Mouse (Mus musculus): ENCODE results near the gene Gm45213. TPM values are rescaled to one million over a fixed set of nuclear protein-coding genes. Genes with fewer than 3 reads are reported as not detected.

Gene Gm45213
- total and polyA plus RNA-seq, 2 experiments: not detected

DNA sequence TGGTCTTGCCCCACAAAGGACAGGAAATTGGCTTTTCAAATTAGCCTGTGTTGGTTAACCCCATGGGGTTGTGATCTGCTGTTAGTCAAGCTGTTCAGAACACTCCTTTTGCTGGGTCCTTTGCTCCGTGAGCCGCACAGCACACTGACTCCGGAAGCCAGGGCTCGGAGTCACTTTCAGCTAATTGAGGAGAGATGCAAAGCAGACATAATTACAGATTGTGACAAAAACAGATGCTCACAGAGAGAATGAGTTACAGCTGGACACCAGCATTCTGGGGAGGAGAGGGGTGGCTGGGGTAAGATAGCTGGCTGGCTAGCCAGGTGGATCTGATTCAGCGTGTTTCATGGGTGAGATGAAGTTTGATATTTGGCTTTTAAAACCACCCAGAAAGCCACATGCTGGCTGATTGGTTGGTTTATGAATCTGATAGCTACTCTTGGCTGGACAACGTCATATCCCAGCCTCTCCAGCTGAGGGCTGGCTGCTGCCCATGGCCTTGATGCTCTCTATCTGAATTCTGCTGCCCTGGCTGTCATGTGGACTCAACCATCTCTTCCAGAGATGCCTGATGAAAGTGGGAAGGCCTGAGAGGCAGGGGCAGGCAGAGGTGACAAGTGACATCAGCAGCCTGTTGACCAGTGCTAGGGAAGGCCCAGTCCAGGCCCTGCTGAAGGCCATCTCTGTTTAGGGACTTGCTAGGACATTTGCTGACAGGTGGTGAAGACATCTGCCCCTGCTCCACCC, 14.5 kb upstream of the Gm45213 start:
- Histone ChIP-seq H3K36me3 (ENCODE audit: control insufficient read depth, insufficient read depth, low read length) (peaks cover 18% of the 10 kb centered on the region; the same call in 1 of the 2 replicates), H3K79me2 (ENCODE audit: control insufficient read depth, insufficient read depth, low read length) (no peaks in the 10 kb centered on the region), H3K27me3 (ENCODE audit: control insufficient read depth, insufficient read depth, low read length) (no peaks in the 10 kb centered on the region), H3K4me1 (ENCODE audit: control insufficient read depth, insufficient read depth, low read length) (no peaks in the 10 kb centered on the region), H3K9ac (ENCODE audit: low read depth, low read length) (no peak overlapping the region), H3K4me3 (ENCODE audit: insufficient read depth, low read depth, low read length) (no peak overlapping the region), H3K27ac (replicated peaks; ENCODE audit: insufficient read depth, low read depth, low read length) (no peak overlapping the region)
- WGBS: 86% methylated on average over 6 of the region's 6 CpGs
- DNase-seq (ENCODE audit: extremely low read depth, low read depth, low spot score): no peak
- no peak for TF ChIP-seq CTCF (IDR thresholded peaks at IDR 0.05; ENCODE audit: low read depth, low read length)
- no peak for TF ChIP-seq POLR2A (IDR thresholded peaks at IDR 0.05; ENCODE audit: extremely low read depth, insufficient read depth, low read length)

DNA sequence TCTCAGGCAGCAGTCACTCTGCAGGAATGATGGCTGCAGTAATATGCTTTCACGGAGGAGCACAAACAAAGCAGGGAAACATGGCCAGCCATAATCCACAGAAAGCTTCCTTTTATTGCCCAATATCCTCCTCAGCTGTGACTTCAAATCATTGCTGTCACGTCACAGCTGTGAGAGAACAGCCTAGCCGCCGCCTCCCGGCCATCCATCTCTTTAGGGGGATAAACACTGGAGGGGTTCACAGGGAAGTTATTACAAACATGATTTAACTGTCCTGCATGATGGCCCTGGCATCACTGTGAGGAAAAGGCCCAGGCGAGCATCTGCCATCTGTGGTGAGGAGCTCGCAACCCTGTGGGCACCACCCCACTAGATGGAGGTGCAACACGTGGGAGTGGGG, 6.6 kb upstream of the Gm45213 start:
- Histone ChIP-seq H3K4me1 (ENCODE audit: control insufficient read depth, insufficient read depth, low read length) (no peaks in the 10 kb centered on the region), H3K27me3 (ENCODE audit: control insufficient read depth, insufficient read depth, low read length) (no peaks in the 10 kb centered on the region), H3K36me3 (ENCODE audit: control insufficient read depth, insufficient read depth, low read length) (peaks cover 13% of the 10 kb centered on the region; the same call in 1 of the 2 replicates), H3K4me3 (ENCODE audit: insufficient read depth, low read depth, low read length) (no peak overlapping the region), H3K79me2 (ENCODE audit: control insufficient read depth, insufficient read depth, low read length) (no peaks in the 10 kb centered on the region), H3K27ac (replicated peaks; ENCODE audit: insufficient read depth, low read depth, low read length) (no peak overlapping the region), H3K9ac (ENCODE audit: low read depth, low read length) (no peak overlapping the region)
- 83% methylated on average over 8 of the region's 8 CpGs for WGBS
- TF ChIP-seq POLR2A (IDR thresholded peaks at IDR 0.05; ENCODE audit: extremely low read depth, insufficient read depth, low read length) (no peak), CTCF (IDR thresholded peaks at IDR 0.05; ENCODE audit: low read depth, low read length) (no peak)
- DNase-seq (ENCODE audit: extremely low read depth, low read depth, low spot score): no peak

DNA sequence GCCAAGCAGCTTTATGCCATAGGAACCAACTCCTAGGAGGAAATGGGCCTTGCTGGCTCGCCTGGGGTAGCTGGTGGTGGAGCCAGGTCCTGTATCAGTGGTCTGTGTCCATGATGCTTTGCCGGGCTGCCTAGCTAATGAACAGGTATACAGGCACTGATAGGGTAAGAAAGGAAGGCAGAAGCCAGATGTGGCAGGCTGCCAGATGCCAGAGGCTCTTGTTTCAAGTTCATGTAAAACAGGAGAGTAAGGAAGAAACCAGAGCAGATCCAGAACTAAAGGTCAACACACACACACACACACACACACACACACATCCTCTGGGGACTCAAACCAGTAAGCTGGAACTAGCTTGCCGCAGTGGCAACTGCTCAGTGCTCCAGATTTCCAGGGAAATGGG, 5.1 kb upstream of the Gm45213 start:
- no peak for DNase-seq (ENCODE audit: extremely low read depth, low read depth, low spot score)
- H3K79me2 ChIP-seq (ENCODE audit: control insufficient read depth, insufficient read depth, low read length): no peaks in the 10 kb centered on the region
- H3K4me3 ChIP-seq (ENCODE audit: insufficient read depth, low read depth, low read length): no peak overlapping the region
- no peaks in the 10 kb centered on the region for H3K27me3 ChIP-seq (ENCODE audit: control insufficient read depth, insufficient read depth, low read length)
- no peak overlapping the region for H3K9ac ChIP-seq (ENCODE audit: low read depth, low read length)
- H3K4me1 ChIP-seq (ENCODE audit: control insufficient read depth, insufficient read depth, low read length): no peaks in the 10 kb centered on the region
- WGBS: 85% methylated on average over 3 of the region's 3 CpGs
- TF ChIP-seq CTCF (IDR thresholded peaks at IDR 0.05; ENCODE audit: low read depth, low read length) (no peak), POLR2A (IDR thresholded peaks at IDR 0.05; ENCODE audit: extremely low read depth, insufficient read depth, low read length) (no peak)
- H3K27ac ChIP-seq (replicated peaks; ENCODE audit: insufficient read depth, low read depth, low read length): no peak overlapping the region
- peaks cover 13% of the 10 kb centered on the region for H3K36me3 ChIP-seq (ENCODE audit: control insufficient read depth, insufficient read depth, low read length)

DNA sequence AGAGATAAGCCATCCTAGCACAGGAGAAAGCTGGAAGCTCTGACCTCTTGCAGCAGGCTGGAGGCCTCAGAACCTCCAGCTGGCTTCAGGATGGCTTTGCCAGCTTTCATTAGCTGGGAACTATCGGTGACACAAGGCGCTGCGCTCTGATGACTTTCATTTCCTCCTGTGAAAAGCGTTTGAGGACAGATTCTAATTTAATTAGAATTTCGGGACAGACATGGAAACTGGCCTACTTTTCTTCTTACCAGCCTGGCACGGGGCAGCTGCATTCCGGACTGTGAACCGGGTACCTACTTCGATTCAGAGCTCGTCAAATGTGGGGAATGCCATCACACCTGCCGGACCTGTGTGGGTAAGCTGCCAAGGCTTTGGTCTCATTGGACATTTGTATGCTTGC, 4.7 kb upstream of the Gm45213 start:
- Histone ChIP-seq H3K27ac (replicated peaks; ENCODE audit: insufficient read depth, low read depth, low read length) (no peak overlapping the region), H3K4me1 (ENCODE audit: control insufficient read depth, insufficient read depth, low read length) (no peaks in the 10 kb centered on the region), H3K36me3 (ENCODE audit: control insufficient read depth, insufficient read depth, low read length) (peaks cover 13% of the 10 kb centered on the region), H3K9ac (ENCODE audit: low read depth, low read length) (no peak overlapping the region), H3K79me2 (ENCODE audit: control insufficient read depth, insufficient read depth, low read length) (no peaks in the 10 kb centered on the region), H3K4me3 (ENCODE audit: insufficient read depth, low read depth, low read length) (no peak overlapping the region), H3K27me3 (ENCODE audit: control insufficient read depth, insufficient read depth, low read length) (no peaks in the 10 kb centered on the region)
- no peak for TF ChIP-seq CTCF (IDR thresholded peaks at IDR 0.05; ENCODE audit: low read depth, low read length)
- no peak for TF ChIP-seq POLR2A (IDR thresholded peaks at IDR 0.05; ENCODE audit: extremely low read depth, insufficient read depth, low read length)
- no peak for DNase-seq (ENCODE audit: extremely low read depth, low read depth, low spot score)
- 87% methylated on average over 11 of the region's 11 CpGs for WGBS

DNA sequence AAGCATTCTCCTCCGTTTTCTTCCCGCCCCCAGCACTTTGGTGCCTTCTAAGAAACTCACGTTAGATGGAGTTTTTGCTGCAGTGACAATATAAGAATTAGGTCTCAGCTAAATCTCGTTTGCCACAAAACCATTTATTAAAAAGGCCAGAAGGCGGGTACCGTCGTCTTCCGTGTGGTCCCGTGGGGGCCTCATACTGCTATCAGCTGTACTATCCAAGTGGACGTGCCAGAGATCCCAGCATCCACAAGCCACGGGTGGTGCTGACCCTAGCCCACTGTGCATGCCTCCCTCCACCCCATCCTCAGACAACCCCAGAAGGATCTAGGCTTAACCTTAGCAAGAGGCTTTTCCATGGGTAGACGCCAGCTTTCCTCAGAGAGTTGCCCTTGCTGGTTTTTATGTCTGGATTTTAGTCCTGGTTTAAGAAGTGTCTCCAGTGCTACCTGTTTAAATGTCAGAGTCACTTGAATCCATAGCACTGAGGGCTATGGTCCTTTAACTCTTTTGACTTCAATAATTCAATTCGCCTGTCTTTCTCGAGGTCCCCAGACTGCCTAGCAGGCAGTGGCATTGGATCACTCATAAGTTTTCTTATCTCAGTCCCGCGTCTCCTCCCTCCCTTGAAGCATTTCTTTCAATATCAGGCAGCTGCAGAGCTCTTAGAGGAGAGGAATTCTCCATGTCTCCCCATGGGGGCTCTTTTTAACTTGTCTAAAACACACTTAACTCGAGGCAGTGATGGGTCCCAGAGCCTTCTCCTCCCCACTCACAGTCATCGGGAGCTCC, 3.2 kb upstream of the Gm45213 start:
- Histone ChIP-seq H3K4me3 (ENCODE audit: insufficient read depth, low read depth, low read length) (no peak overlapping the region), H3K4me1 (ENCODE audit: control insufficient read depth, insufficient read depth, low read length) (no peaks in the 10 kb centered on the region), H3K27ac (replicated peaks; ENCODE audit: insufficient read depth, low read depth, low read length) (no peak overlapping the region), H3K36me3 (ENCODE audit: control insufficient read depth, insufficient read depth, low read length) (peaks cover 8% of the 10 kb centered on the region), H3K9ac (ENCODE audit: low read depth, low read length) (no peak overlapping the region), H3K79me2 (ENCODE audit: control insufficient read depth, insufficient read depth, low read length) (no peaks in the 10 kb centered on the region), H3K27me3 (ENCODE audit: control insufficient read depth, insufficient read depth, low read length) (no peaks in the 10 kb centered on the region)
- no peak for TF ChIP-seq POLR2A (IDR thresholded peaks at IDR 0.05; ENCODE audit: extremely low read depth, insufficient read depth, low read length)
- TF ChIP-seq CTCF (IDR thresholded peaks at IDR 0.05; ENCODE audit: low read depth, low read length): no peak
- no peak for DNase-seq (ENCODE audit: extremely low read depth, low read depth, low spot score)
- 89% methylated on average over 18 of the region's 18 CpGs for WGBS
